Mouse (Mus musculus): ENCODE results near the gene Fen1.
A peak's percentile ranks its signal among the peaks of the same experiment; 100 is the strongest.

The Fen1 gene

GRCm38 (mm10) chr19:10203848-10204615 lies at the start of gene Fen1, which contains the start of gene Tmem258:
Fen1 (minus strand) TSS chr19:10204169.
Tmem258 (plus strand) TSS chr19:10204014.
- peak; percentile 91 for DNase-seq (ENCODE audit: inconsistent ontology term)

GRCm38 (mm10) chr19:10248128-10248527 lies 44.2 kb upstream of the Fen1 start:
- DNase-seq (ENCODE audit: inconsistent ontology term) = no peak

- no peak for DNase-seq (ENCODE audit: inconsistent ontology term)
Measured at GRCm38 (mm10) chr19:10247165-10247564, 43.2 kb upstream of the Fen1 start.

GRCm38 (mm10) chr19:10244183-10244582 lies 40.2 kb upstream of the Fen1 start:
- DNase-seq (ENCODE audit: inconsistent ontology term) = no peak

- DNase-seq (ENCODE audit: inconsistent ontology term) = no peak
Measured at GRCm38 (mm10) chr19:10242916-10243315, 38.9 kb upstream of the Fen1 start.

GRCm38 (mm10) chr19:10240654-10241305 lies 36.8 kb upstream of the Fen1 start, which contains the start of gene Myrf:
Myrf (minus strand) TSS chr19:10240748.
- peak; percentile 75 for DNase-seq (ENCODE audit: inconsistent ontology term)

- no peak for DNase-seq (ENCODE audit: inconsistent ontology term)
Measured at GRCm38 (mm10) chr19:10239975-10240653, 36.1 kb upstream of the Fen1 start.

- no peak for DNase-seq (ENCODE audit: inconsistent ontology term)
Measured at GRCm38 (mm10) chr19:10239419-10239818, 35.5 kb upstream of the Fen1 start.

GRCm38 (mm10) chr19:10238477-10238876 lies 34.5 kb upstream of the Fen1 start:
- no peak for DNase-seq (ENCODE audit: inconsistent ontology term)

- no peak for DNase-seq (ENCODE audit: inconsistent ontology term)
Measured at GRCm38 (mm10) chr19:10235784-10236565, 32.0 kb upstream of the Fen1 start.

- no peak for DNase-seq (ENCODE audit: inconsistent ontology term)
Measured at GRCm38 (mm10) chr19:10232327-10233017, 28.5 kb upstream of the Fen1 start.

- DNase-seq (ENCODE audit: inconsistent ontology term) = no peak
Measured at GRCm38 (mm10) chr19:10231871-10232270, 27.9 kb upstream of the Fen1 start.

- no peak for DNase-seq (ENCODE audit: inconsistent ontology term)
Measured at GRCm38 (mm10) chr19:10231016-10231415, 27.0 kb upstream of the Fen1 start.

GRCm38 (mm10) chr19:10225767-10226166 lies 21.8 kb upstream of the Fen1 start:
- DNase-seq (ENCODE audit: inconsistent ontology term) = no peak

GRCm38 (mm10) chr19:10224637-10225453 lies 20.9 kb upstream of the Fen1 start:
- no peak for DNase-seq (ENCODE audit: inconsistent ontology term)

- DNase-seq (ENCODE audit: inconsistent ontology term) = no peak
Measured at GRCm38 (mm10) chr19:10223561-10223960, 19.6 kb upstream of the Fen1 start.

- no peak for DNase-seq (ENCODE audit: inconsistent ontology term)
Measured at GRCm38 (mm10) chr19:10222656-10223055, 18.7 kb upstream of the Fen1 start.

- DNase-seq (ENCODE audit: inconsistent ontology term) = no peak
Measured at GRCm38 (mm10) chr19:10221585-10221984, 17.6 kb upstream of the Fen1 start.

GRCm38 (mm10) chr19:10219593-10219992 lies 15.6 kb upstream of the Fen1 start:
- DNase-seq (ENCODE audit: inconsistent ontology term) = no peak

GRCm38 (mm10) chr19:10219108-10219507 lies 15.1 kb upstream of the Fen1 start:
- no peak for DNase-seq (ENCODE audit: inconsistent ontology term)
